Mouse (Mus musculus) embryo, embryonic 11 days (tissue): ENCODE measurements around the gene Elof1.
"Not testable (repeated sequence)": the region's sequence is repeated elsewhere in the genome, so short reads cannot be mapped to it uniquely, and the experiment has no call there.

Experiments
- DNase-seq: peaks from one replicate; pipeline ENCODE4 v3.0.0-alpha.2; 2015

The Elof1 gene

GRCm38 (mm10) chr9:22116740-22117426, at the start of gene Elof1:
Gene Elof1 (minus strand): TSS chr9:22117172.
- DNase-seq, result peak; percentile 98

GRCm38 (mm10) chr9:22166686-22167085, 49.7 kb upstream of the Elof1 start:
- no peak for DNase-seq

GRCm38 (mm10) chr9:22165964-22166363, 49.0 kb upstream of the Elof1 start:
- DNase-seq, result no peak

GRCm38 (mm10) chr9:22164711-22165668, 48.0 kb upstream of the Elof1 start:
- peak; percentile 78 for DNase-seq

- DNase-seq, result no peak
Measured at GRCm38 (mm10) chr9:22162912-22163311, 45.9 kb upstream of the Elof1 start.

GRCm38 (mm10) chr9:22162305-22162704, 45.3 kb upstream of the Elof1 start:
- no peak for DNase-seq

- DNase-seq, result no peak
Measured at GRCm38 (mm10) chr9:22161299-22161698, 44.3 kb upstream of the Elof1 start.

- no peak for DNase-seq
Measured at GRCm38 (mm10) chr9:22157516-22158265, 40.7 kb upstream of the Elof1 start.

- peak; percentile 100 for DNase-seq
Measured at GRCm38 (mm10) chr9:22156497-22157245, 39.7 kb upstream of the Elof1 start, which contains the start of gene Pigyl. Gene Pigyl (plus strand): TSS chr9:22156846.

- peak; percentile 76 for DNase-seq
Measured at GRCm38 (mm10) chr9:22155614-22156013, 38.6 kb upstream of the Elof1 start.

- no peak for DNase-seq
Measured at GRCm38 (mm10) chr9:22153810-22154209, 36.8 kb upstream of the Elof1 start.

GRCm38 (mm10) chr9:22150946-22151345, 34.0 kb upstream of the Elof1 start:
- DNase-seq, result no peak

GRCm38 (mm10) chr9:22150249-22150693, 33.3 kb upstream of the Elof1 start:
- not testable (repeated sequence) for DNase-seq

- DNase-seq, result no peak
Measured at GRCm38 (mm10) chr9:22149426-22150248, 32.7 kb upstream of the Elof1 start.

GRCm38 (mm10) chr9:22144304-22144965, 27.5 kb upstream of the Elof1 start:
- no peak for DNase-seq

- DNase-seq, result peak; percentile 91
Measured at GRCm38 (mm10) chr9:22143108-22144037, 26.4 kb upstream of the Elof1 start.

- no peak for DNase-seq
Measured at GRCm38 (mm10) chr9:22139746-22140145, 22.8 kb upstream of the Elof1 start.

- no peak for DNase-seq
Measured at GRCm38 (mm10) chr9:22138480-22138879, 21.5 kb upstream of the Elof1 start.

GRCm38 (mm10) chr9:22136765-22137547, 20.0 kb upstream of the Elof1 start:
- peak; percentile 72 for DNase-seq
